Mouse (Mus musculus): ENCODE data around the gene Comt. TPM values are rescaled to one million over a fixed set of nuclear protein-coding genes. Genes with fewer than 3 reads are reported as not detected.
A peak's percentile ranks its signal among the peaks of the same experiment; 100 is the strongest.

The Comt gene
- polyA plus RNA-seq, 1 experiment from 2014 or later = 64.0 TPM

DNA sequence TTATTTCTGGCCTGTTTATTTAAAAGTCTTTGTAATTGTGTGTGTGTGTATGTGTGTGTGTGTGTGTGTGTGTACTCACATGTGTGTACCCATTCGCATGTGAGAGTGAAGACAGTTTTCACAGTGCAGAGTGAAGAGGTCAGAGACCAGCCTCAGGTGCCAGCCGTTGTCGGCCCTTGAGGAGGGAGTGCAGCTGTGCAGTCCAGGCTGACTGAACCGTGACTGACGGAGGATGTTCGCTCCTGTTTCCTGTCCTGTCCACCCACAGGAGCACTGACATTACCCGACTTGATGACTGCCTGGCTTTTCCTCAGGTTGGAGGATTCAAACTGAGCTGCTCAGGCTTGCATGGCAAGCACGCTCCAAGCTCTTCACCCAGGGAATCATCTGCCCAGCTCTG, 63.7 kb downstream of the Comt start:
- H3K36me3 ChIP-seq (ENCODE audit: poor library complexity, severe bottlenecking) = peaks cover 15% of the 10 kb centered on the region
- no peak overlapping the region for H3K9ac ChIP-seq
- H3K27ac ChIP-seq = no peak overlapping the region
- 83% methylated on average over 8 of the region's 8 CpGs for WGBS
- H3K4me3 ChIP-seq = no peak overlapping the region
- ATAC-seq = no peak
- H3K9me3 ChIP-seq (replicated peaks) = no peaks in the 10 kb centered on the region
- H3K27me3 ChIP-seq = no peaks in the 10 kb centered on the region
- H3K4me2 ChIP-seq = no peak overlapping the region
- H3K4me1 ChIP-seq = no peaks in the 10 kb centered on the region

DNA sequence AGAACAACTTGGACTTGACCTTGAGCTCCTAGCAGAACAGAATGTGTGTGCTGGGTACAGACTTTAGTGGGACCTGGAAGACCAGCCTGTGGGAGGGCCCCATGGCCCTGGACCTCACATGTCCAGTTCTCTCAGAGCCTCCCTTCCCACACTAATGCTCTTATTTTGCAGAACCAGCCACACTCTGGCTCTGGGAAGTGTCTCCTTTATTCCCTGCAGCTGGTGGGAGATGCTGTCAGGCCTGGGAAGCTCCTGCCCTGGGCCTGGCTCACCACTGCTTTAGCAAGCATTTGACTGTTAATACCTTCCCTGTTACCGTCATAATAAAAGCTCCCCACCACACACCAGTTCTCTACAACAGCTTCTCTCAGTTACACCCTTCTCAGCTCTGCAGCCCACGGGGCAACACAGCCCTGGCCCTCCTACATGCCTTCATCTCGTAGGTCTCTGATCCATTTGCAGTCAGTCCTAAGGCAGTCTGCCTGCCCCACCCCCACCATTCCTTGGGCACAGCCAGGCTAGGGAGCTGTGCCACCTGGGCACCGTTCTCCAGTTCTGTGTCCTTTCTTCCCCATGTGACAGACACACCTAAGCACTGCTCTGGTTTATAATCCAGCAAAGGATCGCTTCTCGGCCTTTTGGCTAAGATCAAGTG, 66.4 kb downstream of the Comt start:
- no peak overlapping the region for H3K4me2 ChIP-seq
- WGBS = 65% methylated on average over 6 of the region's 6 CpGs

DNA sequence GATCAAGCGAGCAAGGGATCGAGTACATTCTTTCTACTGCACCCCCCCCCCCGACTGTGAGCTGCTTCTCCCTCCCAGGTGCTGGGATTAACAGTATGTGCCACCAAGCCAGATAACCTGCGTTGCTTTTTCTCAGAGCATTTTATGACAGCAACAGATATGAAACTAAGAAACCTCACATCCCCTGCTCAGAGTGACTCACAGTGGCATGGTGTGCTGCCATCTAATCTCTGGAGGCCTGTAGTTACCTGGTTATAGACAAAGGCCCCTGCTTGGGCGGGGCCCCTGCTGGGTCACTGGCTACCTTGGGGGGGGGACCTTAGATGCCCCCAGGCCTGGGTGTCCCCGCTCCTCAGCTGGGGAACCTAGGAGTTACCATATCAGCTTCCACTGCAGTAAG, 68.7 kb downstream of the Comt start:
- Histone ChIP-seq H3K27ac (no peak overlapping the region), H3K4me2 (no peak overlapping the region), H3K36me3 (ENCODE audit: poor library complexity, severe bottlenecking) (peaks cover 16% of the 10 kb centered on the region), H3K27me3 (no peaks in the 10 kb centered on the region), H3K9ac (no peak overlapping the region), H3K9me3 (replicated peaks) (no peaks in the 10 kb centered on the region), H3K4me1 (peaks cover 3% of the 10 kb centered on the region; the same call in 1 of the 2 replicates), H3K4me3 (no peak overlapping the region)
- no peak for ATAC-seq
- 85% methylated on average over 6 of the region's 6 CpGs for WGBS

More for the DNA sequence above, 66.4 kb downstream of the Comt start:
- ATAC-seq = no peak
- Histone ChIP-seq H3K27ac (no peak overlapping the region), H3K36me3 (ENCODE audit: poor library complexity, severe bottlenecking) (peaks cover 24% of the 10 kb centered on the region), H3K9ac (peak overlapping the region; percentile 9; the same call in 1 of the 2 replicates), H3K4me1 (no peaks in the 10 kb centered on the region), H3K27me3 (no peaks in the 10 kb centered on the region), H3K4me3 (no peak overlapping the region), H3K9me3 (replicated peaks) (no peaks in the 10 kb centered on the region)

DNA sequence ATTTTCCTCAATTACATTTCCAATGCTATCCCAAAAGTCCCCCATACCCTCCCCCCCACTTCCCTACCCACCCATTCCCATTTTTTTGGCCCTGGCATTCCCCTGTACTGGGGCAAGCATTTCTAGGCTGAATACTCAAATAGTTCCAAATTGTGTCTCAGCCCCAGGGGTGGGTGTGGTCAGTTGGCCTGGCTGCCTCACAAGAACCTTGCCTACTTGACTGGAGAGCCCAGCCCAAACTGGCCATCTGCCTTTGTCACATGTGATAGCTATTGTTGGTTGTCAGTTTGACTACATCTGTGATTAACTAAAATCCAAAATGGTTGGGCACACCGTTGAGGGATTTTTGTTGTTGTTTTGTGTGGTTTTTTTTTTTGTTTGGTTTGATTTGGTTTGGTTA, 69.7 kb downstream of the Comt start:
- no peaks in the 10 kb centered on the region for H3K27me3 ChIP-seq
- no peaks in the 10 kb centered on the region for H3K9me3 ChIP-seq (replicated peaks)
- WGBS = 85% methylated on average over 1 of the region's 1 CpGs
- H3K4me1 ChIP-seq = peaks cover 5% of the 10 kb centered on the region; the same call in 1 of the 2 replicates
- no peak for ATAC-seq
- no peak overlapping the region for H3K27ac ChIP-seq
- no peak overlapping the region for H3K9ac ChIP-seq
- H3K4me2 ChIP-seq = no peak overlapping the region
- H3K36me3 ChIP-seq (ENCODE audit: poor library complexity, severe bottlenecking) = peaks cover 16% of the 10 kb centered on the region
- H3K4me3 ChIP-seq = no peak overlapping the region

Small RNA genes within 50 kb of the gene (microRNA-seq; reads per million reads assigned to microRNA genes)
- not detected for gene Gm26219

Other genes starting within 250 kb of the Comt start
- gene Ccdc188, start 209.0 kb downstream of the Comt start, polyA plus RNA-seq (2015; fragmentation: Nextera tagmentation; extraction: Ambion mirVana) = 0.13 TPM in 1 of 2 replicates, not detected in the other
- gene Zdhhc8, start 191.7 kb downstream of the Comt start, polyA plus RNA-seq (2015; fragmentation: Nextera tagmentation; extraction: Ambion mirVana) = 7.7 and 8.4 TPM in 2 replicates
- gene Trmt2a, start 178.2 kb downstream of the Comt start, polyA plus RNA-seq (2015; fragmentation: Nextera tagmentation; extraction: Ambion mirVana) = 116 and 126 TPM in 2 replicates
- 726 and 766 TPM in 2 replicates for gene Ranbp1, start 178.1 kb downstream of the Comt start, polyA plus RNA-seq (2015; fragmentation: Nextera tagmentation; extraction: Ambion mirVana)
- gene Gm49776, start 168.5 kb downstream of the Comt start, polyA plus RNA-seq (2015; fragmentation: Nextera tagmentation; extraction: Ambion mirVana) = 2.5 and 7.6 TPM in 2 replicates
- gene Dgcr8, start 137.6 kb downstream of the Comt start, polyA plus RNA-seq (2015; fragmentation: Nextera tagmentation; extraction: Ambion mirVana) = 37.7 and 44.0 TPM in 2 replicates
- 59.2 and 63.2 TPM in 2 replicates for gene Tango2, start 78.7 kb downstream of the Comt start, polyA plus RNA-seq (2015; fragmentation: Nextera tagmentation; extraction: Ambion mirVana)
- gene Arvcf, start 78.7 kb downstream of the Comt start, polyA plus RNA-seq (2015; fragmentation: Nextera tagmentation; extraction: Ambion mirVana) = 77.2 and 95.0 TPM in 2 replicates
- 23.4 and 25.1 TPM in 2 replicates for gene Txnrd2, start 468 bp downstream of the Comt start, polyA plus RNA-seq (2015; fragmentation: Nextera tagmentation; extraction: Ambion mirVana)
- 14.5 and 14.8 TPM in 2 replicates for gene Gnb1l, start 71.9 kb upstream of the Comt start, polyA plus RNA-seq (2015; fragmentation: Nextera tagmentation; extraction: Ambion mirVana)
- 3.6 TPM in 2 replicates for gene Rtl10, start 72.0 kb upstream of the Comt start, polyA plus RNA-seq (2015; fragmentation: Nextera tagmentation; extraction: Ambion mirVana)
- 0.39 and 0.56 TPM in 2 replicates for gene Tbx1, start 163.8 kb upstream of the Comt start, polyA plus RNA-seq (2015; fragmentation: Nextera tagmentation; extraction: Ambion mirVana)
- gene Gp1bb, start 195.6 kb upstream of the Comt start, polyA plus RNA-seq (2015; fragmentation: Nextera tagmentation; extraction: Ambion mirVana) = 5.1 and 6.0 TPM in 2 replicates
- gene Gm49601, start 199.6 kb upstream of the Comt start, polyA plus RNA-seq (2015; fragmentation: Nextera tagmentation; extraction: Ambion mirVana) = 10.0 and 18.2 TPM in 2 replicates
- 115 and 120 TPM in 2 replicates for gene Sept5, start 203.1 kb upstream of the Comt start, polyA plus RNA-seq (2015; fragmentation: Nextera tagmentation; extraction: Ambion mirVana)

All from forebrain, embryonic 13.5 days (tissue).